ENCODE assay signal across 10 mouse cellular contexts in genomic region chr13:120096241-120096937, GRCm38 (mm10). TPM values are rescaled to one million over a fixed set of nuclear protein-coding genes. Genes with fewer than 3 reads are reported as not detected.
DNase-seq lines count a peak whose midpoint lies in the region; ATAC-seq and TF ChIP-seq lines count a peak whose summit lies in the region.
"Not testable (repeated sequence)": the region's sequence is repeated elsewhere in the genome, so short reads cannot be mapped to it uniquely, and the experiment has no call there.
"Had no signal": no experiment of that assay in that cellular context is flagged by ENCODE, and none has a peak within 500 bp of the region (broad histone marks: within the 10 kb centered on the region; RNA-seq: fewer than 3 reads in every experiment).

No protein-coding gene starts in this region.

- not testable (repeated sequence) for H3K9me3 ChIP-seq in forebrain, embryonic 10.5 days; heart, embryonic 16.5 days (replicated peaks; ENCODE audit: control insufficient read depth, low read length); intestine, embryonic 15.5 days; limb, embryonic 15.5 days; neural tube, embryonic 14.5 days (ENCODE audit: control insufficient read depth, low read length)

- H3K4me1 ChIP-seq in forebrain, embryonic 10.5 days; heart, embryonic 16.5 days (ENCODE audit: control insufficient read depth, insufficient read depth, low read length); intestine, embryonic 15.5 days (replicated peaks); limb, embryonic 15.5 days; neural tube, embryonic 14.5 days (ENCODE audit: control insufficient read depth, insufficient read depth, low read length): not testable (repeated sequence)

- H3K4me3 ChIP-seq in forebrain, embryonic 10.5 days: peak overlapping the region; percentile 20; the same call in 1 of the 2 replicates
- peak overlapping the region; percentile 44 for H3K4me3 ChIP-seq in heart, embryonic 16.5 days (ENCODE audit: low read length)
- H3K4me3 ChIP-seq in intestine, embryonic 15.5 days (replicated peaks): peak overlapping the region; percentile 19; the same call in 1 of the 2 replicates
- H3K4me3 ChIP-seq in limb, embryonic 15.5 days: peak overlapping the region; percentile 23
- not testable (repeated sequence) for H3K4me3 ChIP-seq in neural tube, embryonic 14.5 days (ENCODE audit: low read depth, low read length)

- TF ChIP-seq POLR2A in brain, embryonic 14.5 days (IDR thresholded peaks at IDR 0.05; ENCODE audit: borderline replicate concordance, extremely low read depth, insufficient read depth, insufficient read length, poor library complexity, severe bottlenecking): not testable (repeated sequence)

- not testable (repeated sequence) for H3K9ac ChIP-seq in heart, embryonic 16.5 days (ENCODE audit: low read length); intestine, embryonic 15.5 days; limb, embryonic 15.5 days; neural tube, embryonic 14.5 days (replicated peaks; ENCODE audit: low read depth, low read length)

- peak; percentile 62; the same call in 1 of the 2 replicates for ATAC-seq in heart, embryonic 16.5 days (replicated peaks; ENCODE audit: extremely low read depth, insufficient read depth, low FRiP score)
- ATAC-seq in intestine, embryonic 15.5 days: peak; percentile 85
- not testable (repeated sequence) for ATAC-seq in limb, embryonic 15.5 days (ENCODE audit: insufficient number of reproducible peaks, low FRiP score, low TSS enrichment, low read depth)
- peak; percentile 56 for ATAC-seq in megakaryocyte progenitor cell, adult 5-6 weeks (replicated peaks; ENCODE audit: poor library complexity)
- ATAC-seq in neural tube, embryonic 14.5 days (ENCODE audit: low read depth): peak; percentile 42; the same call in 1 of the 2 replicates

- H3K27me3 ChIP-seq in forebrain, embryonic 10.5 days (ENCODE audit: poor library complexity, severe bottlenecking): peaks cover 11% of the 10 kb centered on the region
- not testable (repeated sequence) for H3K27me3 ChIP-seq in heart, embryonic 16.5 days (ENCODE audit: control insufficient read depth, insufficient read depth, low read length); intestine, embryonic 15.5 days (replicated peaks); limb, embryonic 15.5 days; neural tube, embryonic 14.5 days (ENCODE audit: control insufficient read depth, insufficient read depth, low read length)

- peak overlapping the region; percentile 52 for H3K4me2 ChIP-seq in heart, embryonic 16.5 days (ENCODE audit: low read depth, low read length)
- H3K4me2 ChIP-seq in intestine, embryonic 15.5 days (replicated peaks): peak overlapping the region; percentile 45
- H3K4me2 ChIP-seq in limb, embryonic 15.5 days: peak overlapping the region; percentile 34; the same call in 1 of the 2 replicates
- H3K4me2 ChIP-seq in neural tube, embryonic 14.5 days (ENCODE audit: low read depth, low read length): not testable (repeated sequence)

- DNase-seq in brain, embryonic 14.5 days (ENCODE audit: low read depth): peak; percentile 18
- DNase-seq in forebrain, embryonic 10.5 days (ENCODE audit: extremely low spot score, low spot score): not testable (repeated sequence)

- not testable (repeated sequence) for H3K36me3 ChIP-seq in forebrain, embryonic 10.5 days (replicated peaks); heart, embryonic 16.5 days (ENCODE audit: control insufficient read depth, insufficient read depth); intestine, embryonic 15.5 days; limb, embryonic 15.5 days; neural tube, embryonic 14.5 days (ENCODE audit: control insufficient read depth, insufficient read depth, low read length)

- under 1% methylated on average over 27 of the region's 38 CpGs for WGBS in forebrain, embryonic 10.5 days
- 1% methylated on average over 24 of the region's 38 CpGs for WGBS in heart, embryonic 16.5 days
- WGBS in intestine, embryonic 15.5 days: 1% methylated on average over 26 of the region's 38 CpGs
- WGBS in limb, embryonic 15.5 days: 0% methylated on average over 24 of the region's 38 CpGs
- under 1% methylated on average over 21 of the region's 38 CpGs for WGBS in neural tube, embryonic 14.5 days

- H3K27ac ChIP-seq in forebrain, embryonic 10.5 days; heart, embryonic 16.5 days (ENCODE audit: low read length); intestine, embryonic 15.5 days; limb, embryonic 15.5 days; neural tube, embryonic 14.5 days (ENCODE audit: low read depth, low read length): not testable (repeated sequence)

- not testable (repeated sequence) for TF ChIP-seq CTCF in brain, embryonic 14.5 days (IDR thresholded peaks at IDR 0.05; ENCODE audit: borderline replicate concordance, extremely low read depth, insufficient read depth, insufficient read length)

RNA-seq across cellular contexts. Expression of gene Gm20767, which starts 43.7 kb away (rescaled TPM):
- polyA plus RNA-seq in brain, embryonic 14.5 days (2012; rRNA removed): not detected in 2 replicates
- polyA plus RNA-seq in forebrain, embryonic 10.5 days (2016; fragmentation: Nextera tagmentation; extraction: Ambion mirVana): not detected in 2 replicates
- not detected in 2 replicates for polyA plus RNA-seq in heart, embryonic 16.5 days (2015; fragmentation: Nextera tagmentation; extraction: Ambion mirVana)
- not detected in 2 replicates for polyA plus RNA-seq in intestine, embryonic 15.5 days (2015; fragmentation: Nextera tagmentation; extraction: Ambion mirVana)
- polyA plus RNA-seq in limb, embryonic 15.5 days (2015; fragmentation: Nextera tagmentation; extraction: Ambion mirVana): not detected in 2 replicates
- total RNA-seq in megakaryocyte progenitor cell, adult 5-6 weeks (2015): not detected in 2 replicates
- not detected in 2 replicates for total RNA-seq in megakaryocyte progenitor cell, adult 5-6 weeks (2017)
- polyA plus RNA-seq in neural tube, embryonic 14.5 days (2014; fragmentation: Nextera tagmentation; extraction: Ambion mirVana): not detected in 2 replicates
- total RNA-seq: adrenal gland, postnatal 14 days; layer of hippocampus, adult 8-10 months; MEL had no signal

RNA-seq across cellular contexts. Expression of gene Gm21188, which starts 44.4 kb away (rescaled TPM):
- not detected in 2 replicates for polyA plus RNA-seq in brain, embryonic 14.5 days (2012; rRNA removed)
- not detected in 2 replicates for polyA plus RNA-seq in forebrain, embryonic 10.5 days (2016; fragmentation: Nextera tagmentation; extraction: Ambion mirVana)
- polyA plus RNA-seq in heart, embryonic 16.5 days (2015; fragmentation: Nextera tagmentation; extraction: Ambion mirVana): 0.14 TPM in 1 of 2 replicates, not detected in the other
- 0.16 TPM in 1 of 2 replicates, not detected in the other for polyA plus RNA-seq in intestine, embryonic 15.5 days (2015; fragmentation: Nextera tagmentation; extraction: Ambion mirVana)
- polyA plus RNA-seq in limb, embryonic 15.5 days (2015; fragmentation: Nextera tagmentation; extraction: Ambion mirVana): 0.23 TPM in 1 of 2 replicates, not detected in the other
- 70.2 and 71.3 TPM in 2 replicates for total RNA-seq in megakaryocyte progenitor cell, adult 5-6 weeks (2015)
- total RNA-seq in megakaryocyte progenitor cell, adult 5-6 weeks (2017): 34.4 and 35.7 TPM in 2 replicates
- polyA plus RNA-seq in neural tube, embryonic 14.5 days (2014; fragmentation: Nextera tagmentation; extraction: Ambion mirVana): not detected in 2 replicates
- total RNA-seq: layer of hippocampus, adult 8-10 months; MEL had no signal
